Mouse (Mus musculus): ENCODE results near the gene Dusp8. TPM values are rescaled to one million over a fixed set of nuclear protein-coding genes. Genes with fewer than 3 reads are reported as not detected.

The Dusp8 gene
- polyA plus RNA-seq, 1 experiment from 2014 or later, result 8.8 TPM

GRCm38 (mm10) chr7:142070458-142071211 is 25.0 kb downstream of the Dusp8 start:
- H3K4me1 ChIP-seq (replicated peaks; ENCODE audit: control insufficient read depth, insufficient read depth, low read length), result no peaks in the 10 kb centered on the region
- no peak overlapping the region for H3K4me3 ChIP-seq (ENCODE audit: low read depth, low read length)
- ATAC-seq (replicated peaks; ENCODE audit: low FRiP score, low TSS enrichment, low read depth) (peak; percentile 77; the same call in 1 of the 2 replicates), DNase-seq (ENCODE audit: low spot score) (peak; percentile 84)
- H3K4me2 ChIP-seq (ENCODE audit: low read length), result peak overlapping the region; percentile 20; the same call in 1 of the 2 replicates
- H3K9me3 ChIP-seq (ENCODE audit: control insufficient read depth, low read length), result no peaks in the 10 kb centered on the region
- no peaks in the 10 kb centered on the region for H3K36me3 ChIP-seq (ENCODE audit: control insufficient read depth, insufficient read depth, low read length)
- no peak overlapping the region for H3K27ac ChIP-seq (ENCODE audit: low read depth)
- H3K9ac ChIP-seq (ENCODE audit: low read length), result no peak overlapping the region
- 13% methylated on average over 13 of the region's 13 CpGs for WGBS
- H3K27me3 ChIP-seq (replicated peaks; ENCODE audit: control insufficient read depth, insufficient read depth, low read length), result peaks cover 4% of the 10 kb centered on the region; the same call in 1 of the 2 replicates

- H3K4me1 ChIP-seq (replicated peaks; ENCODE audit: control insufficient read depth, insufficient read depth, low read length), result no peaks in the 10 kb centered on the region
- no peaks in the 10 kb centered on the region for H3K36me3 ChIP-seq (ENCODE audit: control insufficient read depth, insufficient read depth, low read length)
- whole genome bisulfite sequencing, result 65% methylated on average over 4 of the region's 4 CpGs
- no peak overlapping the region for H3K27ac ChIP-seq (ENCODE audit: low read depth)
- no peak overlapping the region for H3K4me3 ChIP-seq (ENCODE audit: low read depth, low read length)
- no peak overlapping the region for H3K4me2 ChIP-seq (ENCODE audit: low read length)
- ATAC-seq (replicated peaks; ENCODE audit: low FRiP score, low TSS enrichment, low read depth) (no peak), DNase-seq (ENCODE audit: low spot score) (no peak)
- H3K9ac ChIP-seq (ENCODE audit: low read length), result no peak overlapping the region
- no peaks in the 10 kb centered on the region for H3K9me3 ChIP-seq (ENCODE audit: control insufficient read depth, low read length)
- H3K27me3 ChIP-seq (replicated peaks; ENCODE audit: control insufficient read depth, insufficient read depth, low read length), result no peaks in the 10 kb centered on the region
These were observed 27.2 kb downstream of the Dusp8 start for GRCm38 (mm10) chr7:142068429-142068828.

GRCm38 (mm10) chr7:142060931-142061565 is 34.6 kb downstream of the Dusp8 start, which contains the start of gene Mob2:
Mob2 (minus strand) TSS chr7:142061065.
- peak within 1 kb of the TSS; percentile 90 for H3K9ac ChIP-seq (ENCODE audit: low read length)

GRCm38 (mm10) chr7:142060185-142060930 is 35.3 kb downstream of the Dusp8 start:
- ATAC-seq (replicated peaks; ENCODE audit: low FRiP score, low TSS enrichment, low read depth) (peak; percentile 61), DNase-seq (ENCODE audit: low spot score) (peak; percentile 66)
- Histone ChIP-seq H3K4me3 (ENCODE audit: low read depth, low read length) (peak overlapping the region; percentile 86), H3K9me3 (ENCODE audit: control insufficient read depth, low read length) (no peaks in the 10 kb centered on the region), H3K36me3 (ENCODE audit: control insufficient read depth, insufficient read depth, low read length) (peaks cover 12% of the 10 kb centered on the region), H3K4me1 (replicated peaks; ENCODE audit: control insufficient read depth, insufficient read depth, low read length) (peaks cover 12% of the 10 kb centered on the region), H3K9ac (ENCODE audit: low read length) (peak overlapping the region; percentile 90), H3K27me3 (replicated peaks; ENCODE audit: control insufficient read depth, insufficient read depth, low read length) (no peaks in the 10 kb centered on the region), H3K4me2 (ENCODE audit: low read length) (peak overlapping the region; percentile 91), H3K27ac (ENCODE audit: low read depth) (peak overlapping the region; percentile 62; the same call in 1 of the 2 replicates)
- 1% methylated on average over 63 of the region's 66 CpGs for WGBS

More at GRCm38 (mm10) chr7:142060931-142061565, 34.6 kb downstream of the Dusp8 start, which contains the start of gene Mob2:
- under 1% methylated on average over 49 of the region's 49 CpGs for WGBS
- Histone ChIP-seq H3K4me3 (ENCODE audit: low read depth, low read length) (peak within 1 kb of the TSS; percentile 86), H3K27me3 (replicated peaks; ENCODE audit: control insufficient read depth, insufficient read depth, low read length) (no peaks in the 10 kb centered on the region), H3K9me3 (ENCODE audit: control insufficient read depth, low read length) (no peaks in the 10 kb centered on the region), H3K4me2 (ENCODE audit: low read length) (peak within 1 kb of the TSS; percentile 91), H3K27ac (ENCODE audit: low read depth) (peak within 1 kb of the TSS; percentile 62; the same call in 1 of the 2 replicates), H3K4me1 (replicated peaks; ENCODE audit: control insufficient read depth, insufficient read depth, low read length) (peaks cover 12% of the 10 kb centered on the region), H3K36me3 (ENCODE audit: control insufficient read depth, insufficient read depth, low read length) (peaks cover 8% of the 10 kb centered on the region)
- peak; percentile 96 for ATAC-seq (replicated peaks; ENCODE audit: low FRiP score, low TSS enrichment, low read depth)
- DNase-seq (ENCODE audit: low spot score), result peak; percentile 93

GRCm38 (mm10) chr7:142059024-142059423 is 36.6 kb downstream of the Dusp8 start:
- Histone ChIP-seq H3K4me3 (ENCODE audit: low read depth, low read length) (no peak overlapping the region), H3K9me3 (ENCODE audit: control insufficient read depth, low read length) (no peaks in the 10 kb centered on the region), H3K4me1 (replicated peaks; ENCODE audit: control insufficient read depth, insufficient read depth, low read length) (peaks cover 12% of the 10 kb centered on the region), H3K36me3 (ENCODE audit: control insufficient read depth, insufficient read depth, low read length) (peaks cover 16% of the 10 kb centered on the region), H3K27me3 (replicated peaks; ENCODE audit: control insufficient read depth, insufficient read depth, low read length) (no peaks in the 10 kb centered on the region), H3K27ac (ENCODE audit: low read depth) (no peak overlapping the region), H3K9ac (ENCODE audit: low read length) (no peak overlapping the region), H3K4me2 (ENCODE audit: low read length) (no peak overlapping the region)
- WGBS, result 69% methylated on average over 2 of the region's 2 CpGs
- DNase-seq (ENCODE audit: low spot score) (no peak), ATAC-seq (replicated peaks; ENCODE audit: low FRiP score, low TSS enrichment, low read depth) (no peak)

GRCm38 (mm10) chr7:142057121-142057520 is 38.5 kb downstream of the Dusp8 start:
- Histone ChIP-seq H3K4me3 (ENCODE audit: low read depth, low read length) (no peak overlapping the region), H3K27me3 (replicated peaks; ENCODE audit: control insufficient read depth, insufficient read depth, low read length) (no peaks in the 10 kb centered on the region), H3K36me3 (ENCODE audit: control insufficient read depth, insufficient read depth, low read length) (peaks cover 16% of the 10 kb centered on the region), H3K4me1 (replicated peaks; ENCODE audit: control insufficient read depth, insufficient read depth, low read length) (peaks cover 12% of the 10 kb centered on the region), H3K9me3 (ENCODE audit: control insufficient read depth, low read length) (no peaks in the 10 kb centered on the region), H3K9ac (ENCODE audit: low read length) (no peak overlapping the region), H3K27ac (ENCODE audit: low read depth) (no peak overlapping the region), H3K4me2 (ENCODE audit: low read length) (no peak overlapping the region)
- no peak for DNase-seq (ENCODE audit: low spot score)
- WGBS, result 92% methylated on average over 1 of the region's 1 CpGs
- no peak for ATAC-seq (replicated peaks; ENCODE audit: low FRiP score, low TSS enrichment, low read depth)

GRCm38 (mm10) chr7:142056601-142057061 is 39.0 kb downstream of the Dusp8 start:
- H3K4me1 ChIP-seq (replicated peaks; ENCODE audit: control insufficient read depth, insufficient read depth, low read length), result peaks cover 12% of the 10 kb centered on the region
- H3K27me3 ChIP-seq (replicated peaks; ENCODE audit: control insufficient read depth, insufficient read depth, low read length), result no peaks in the 10 kb centered on the region
- H3K27ac ChIP-seq (ENCODE audit: low read depth), result no peak overlapping the region
- no peak for DNase-seq (ENCODE audit: low spot score)
- peaks cover 16% of the 10 kb centered on the region for H3K36me3 ChIP-seq (ENCODE audit: control insufficient read depth, insufficient read depth, low read length)
- H3K4me2 ChIP-seq (ENCODE audit: low read length), result no peak overlapping the region
- no peaks in the 10 kb centered on the region for H3K9me3 ChIP-seq (ENCODE audit: control insufficient read depth, low read length)
- WGBS, result 67% methylated on average over 1 of the region's 1 CpGs
- H3K4me3 ChIP-seq (ENCODE audit: low read depth, low read length), result no peak overlapping the region
- no peak overlapping the region for H3K9ac ChIP-seq (ENCODE audit: low read length)
- no peak for ATAC-seq (replicated peaks; ENCODE audit: low FRiP score, low TSS enrichment, low read depth)

- 88% methylated on average over 3 of the region's 3 CpGs for WGBS
These were observed 40.2 kb downstream of the Dusp8 start for GRCm38 (mm10) chr7:142055431-142055830.

More at GRCm38 (mm10) chr7:142055431-142055830, 40.2 kb downstream of the Dusp8 start:
- no peak for DNase-seq (ENCODE audit: low spot score)
- no peaks in the 10 kb centered on the region for H3K27me3 ChIP-seq (replicated peaks; ENCODE audit: control insufficient read depth, insufficient read depth, low read length)
- peaks cover 8% of the 10 kb centered on the region; the same call in 1 of the 2 replicates for H3K4me1 ChIP-seq (replicated peaks; ENCODE audit: control insufficient read depth, insufficient read depth, low read length)
- H3K27ac ChIP-seq (ENCODE audit: low read depth), result no peak overlapping the region
- H3K4me2 ChIP-seq (ENCODE audit: low read length), result no peak overlapping the region
- no peak for ATAC-seq (replicated peaks; ENCODE audit: low FRiP score, low TSS enrichment, low read depth)
- H3K36me3 ChIP-seq (ENCODE audit: control insufficient read depth, insufficient read depth, low read length), result peaks cover 16% of the 10 kb centered on the region
- H3K9me3 ChIP-seq (ENCODE audit: control insufficient read depth, low read length), result no peaks in the 10 kb centered on the region
- no peak overlapping the region for H3K9ac ChIP-seq (ENCODE audit: low read length)
- H3K4me3 ChIP-seq (ENCODE audit: low read depth, low read length), result no peak overlapping the region

Measured in intestine, embryonic 14.5 days (tissue).